19 mouse cellular contexts compared by ENCODE assay signal in genomic region chr1:40131631-40132030, GRCm38 (mm10). TPM values are rescaled to one million over a fixed set of nuclear protein-coding genes. Genes with fewer than 3 reads are reported as not detected.
DNase-seq lines count a peak whose midpoint lies in the region; ATAC-seq and TF ChIP-seq lines count a peak whose summit lies in the region.
"Had no signal": no experiment of that assay in that cellular context is flagged by ENCODE, and none has a peak within 500 bp of the region (broad histone marks: within the 10 kb centered on the region; RNA-seq: fewer than 3 reads in every experiment).

No protein-coding gene starts in this region.

- no peak overlapping the region for H3K4me2 ChIP-seq in intestine, embryonic 15.5 days (replicated peaks)
- H3K4me2 ChIP-seq: hindbrain, embryonic 12.5 days had no signal

- no peak overlapping the region for H3K4me3 ChIP-seq in heart, adult 2 months
- no peak overlapping the region for H3K4me3 ChIP-seq in intestine, embryonic 15.5 days (replicated peaks)
- H3K4me3 ChIP-seq: embryonic facial prominence, embryonic 10.5 days; gastrocnemius, adult 2 months; heart, embryonic 10.5 days; hindbrain, embryonic 12.5 days had no signal

- intact Hi-C loops in heart, adult 2 months (cut with DNase I) = no loop called here

- no peak overlapping the region for H3K27ac ChIP-seq in heart, adult 2 months
- no peak overlapping the region for H3K27ac ChIP-seq in intestine, embryonic 15.5 days
- H3K27ac ChIP-seq: embryonic facial prominence, embryonic 10.5 days; gastrocnemius, adult 2 months; heart, embryonic 10.5 days; hindbrain, embryonic 12.5 days; hindbrain, postnatal 0 days had no signal

- no peaks in the 10 kb centered on the region for H3K36me3 ChIP-seq in heart, adult 2 months (ENCODE audit: control insufficient read depth, insufficient read depth, low read length)
- no peaks in the 10 kb centered on the region for H3K36me3 ChIP-seq in intestine, embryonic 15.5 days
- H3K36me3 ChIP-seq: embryonic facial prominence, embryonic 10.5 days; heart, embryonic 10.5 days; hindbrain, embryonic 12.5 days had no signal

- TF ChIP-seq POLR2A in heart, adult 2 months (IDR thresholded peaks at IDR 0.05; ENCODE audit: insufficient read depth, low read depth, low read length) = no peak

- no peak for TF ChIP-seq EP300 in heart, adult 2 months (IDR thresholded peaks at IDR 0.05; ENCODE audit: insufficient read depth, low read depth, low read length)

- no peaks in the 10 kb centered on the region for H3K79me2 ChIP-seq in heart, adult 2 months (replicated peaks; ENCODE audit: control insufficient read depth, insufficient read depth, low read length)

- H3K9ac ChIP-seq in heart, adult 2 months (ENCODE audit: low read depth, low read length) = no peak overlapping the region
- H3K9ac ChIP-seq in intestine, embryonic 15.5 days = no peak overlapping the region
- H3K9ac ChIP-seq: hindbrain, embryonic 12.5 days had no signal

- ATAC-seq in intestine, embryonic 15.5 days = no peak
- ATAC-seq: forebrain, embryonic 14.5 days; hindbrain, postnatal 0 days had no signal

- TF ChIP-seq CTCF in heart, adult 2 months (IDR thresholded peaks at IDR 0.05) = no peak

- WGBS in heart, adult 2 months = 11% methylated on average over 1 of the region's 1 CpGs
- 55% methylated on average over 1 of the region's 1 CpGs for WGBS in intestine, embryonic 15.5 days

- H3K4me1 ChIP-seq in heart, adult 2 months (ENCODE audit: control insufficient read depth, insufficient read depth, low read length) = no peaks in the 10 kb centered on the region
- no peaks in the 10 kb centered on the region for H3K4me1 ChIP-seq in intestine, embryonic 15.5 days (replicated peaks)
- H3K4me1 ChIP-seq: embryonic facial prominence, embryonic 10.5 days; heart, embryonic 10.5 days; hindbrain, embryonic 12.5 days had no signal

- H3K27me3 ChIP-seq in heart, adult 2 months (ENCODE audit: control insufficient read depth, insufficient read depth, low read length) = no peaks in the 10 kb centered on the region
- H3K27me3 ChIP-seq in intestine, embryonic 15.5 days (replicated peaks) = no peaks in the 10 kb centered on the region
- H3K27me3 ChIP-seq: hindbrain, embryonic 12.5 days had no signal

- peak; percentile 71 for DNase-seq in heart, adult 11 months
- no peak for DNase-seq in heart, adult 2 months
- peak; percentile 26 for DNase-seq in lung, postnatal 14 days
- DNase-seq in lung, postnatal 25 days (ENCODE audit: low spot score) = no peak
- DNase-seq in cerebellum, adult 18-20 months = peak; percentile 14 to 17
- peak; percentile 27 to 36 for DNase-seq in cerebellum, postnatal 10 days
- DNase-seq in adrenal gland, adult 8-10 months = no peak
- DNase-seq: adrenal gland, adult 2 months; adrenal gland, postnatal 36 days; gastrocnemius, adult 2 months; gastrocnemius, postnatal 25 days; heart, postnatal 10 days; heart, postnatal 4 days had no signal

- no peaks in the 10 kb centered on the region for H3K9me3 ChIP-seq in intestine, embryonic 15.5 days
- H3K9me3 ChIP-seq: embryonic facial prominence, embryonic 10.5 days; heart, embryonic 10.5 days; hindbrain, embryonic 12.5 days had no signal

RNA-seq across cellular contexts. Expression of gene Il1r2, which starts 57.8 kb away (rescaled TPM):
- under 1 TPM in 1 of 2 experiments, not detected in 1; 0.23 TPM for total RNA-seq in heart, adult 2 months (2021)
- 0.20 TPM in 2 replicates for polyA plus RNA-seq in heart, adult 2 months (2012; rRNA removed)
- polyA plus RNA-seq in intestine, embryonic 15.5 days (2015; fragmentation: Nextera tagmentation; extraction: Ambion mirVana) = 1.4 and 1.5 TPM in 2 replicates
- total RNA-seq in adrenal gland, adult 8-10 months (2022) = under 1 TPM in 1 of 4 experiments, not detected in 3; 0.49 TPM
- total RNA-seq: heart, postnatal 10 days; heart, postnatal 4 days had no signal
- polyA plus RNA-seq: adrenal gland, adult 2 months had no signal

Comparison
In these comparisons a context has a peak if more than half of its experiments do, and no peak if none do; other contexts are left out.
1. DNase-seq: peak in heart, adult 11 months (single experiment), lung, postnatal 14 days (single experiment), cerebellum, adult 18-20 months (2 of 2) and cerebellum, postnatal 10 days (2 of 2); none in heart, adult 2 months (0 of 2), lung, postnatal 25 days (single experiment) and adrenal gland, adult 8-10 months (single experiment).